Mouse (Mus musculus): ENCODE data around the gene Slc8a3.

- TF ChIP-seq SMC3 (IDR thresholded peaks at IDR 0.05; ENCODE audit: low read depth, low read length) (no peak), BHLHE40 (IDR thresholded peaks at IDR 0.05; ENCODE audit: borderline replicate concordance, low read depth, low read length) (no peak), ZC3H11A (IDR thresholded peaks at IDR 0.05; ENCODE audit: low read depth, low read length) (no peak), HCFC1 (IDR thresholded peaks at IDR 0.05; ENCODE audit: low read depth, low read length) (no peak), USF1 (IDR thresholded peaks at IDR 0.05; ENCODE audit: low read depth, low read length) (no peak), MEF2A (IDR thresholded peaks at IDR 0.05; ENCODE audit: extremely low read depth, insufficient replicate concordance, low read depth, low read length, poor library complexity, severe bottlenecking) (no peak), EP300 (IDR thresholded peaks at IDR 0.05; ENCODE audit: low read depth in 1 of 2, low read length in 2 of 2) (no peak), GATA1 (IDR thresholded peaks at IDR 0.05; ENCODE audit: low read depth, low read length) (no peak), MAZ (IDR thresholded peaks at IDR 0.05; ENCODE audit: low read depth, low read length) (no peak), CTCF (IDR thresholded peaks at IDR 0.05 in 2 of 3, conservative IDR thresholded peaks at IDR 0.05 in 1 of 3; ENCODE audit: control insufficient read depth in 1 of 3, insufficient read depth in 1 of 3, low read depth in 2 of 3, low read length in 3 of 3, poor library complexity in 1 of 3, severe bottlenecking in 1 of 3) (no peak), ELF1 (IDR thresholded peaks at IDR 0.05; ENCODE audit: low read depth, low read length) (no peak), USF2 (IDR thresholded peaks at IDR 0.05; ENCODE audit: borderline replicate concordance in 1 of 2, insufficient read depth in 1 of 2, low read depth in 1 of 2, low read length in 2 of 2) (no peak), TBP (IDR thresholded peaks at IDR 0.05; ENCODE audit: low read depth, low read length) (no peak)
Measured at GRCm38 (mm10) chr12:81163566-81163965, 169.4 kb downstream of the Slc8a3 start.
